Mouse (Mus musculus): Measurements from ENCODE around the gene Gltp. TPM values are rescaled to one million over a fixed set of nuclear protein-coding genes. Genes with fewer than 3 reads are reported as not detected.

The Gltp gene
- polyA plus RNA-seq, 1 experiment from 2014 or later = 26.9 TPM

DNA sequence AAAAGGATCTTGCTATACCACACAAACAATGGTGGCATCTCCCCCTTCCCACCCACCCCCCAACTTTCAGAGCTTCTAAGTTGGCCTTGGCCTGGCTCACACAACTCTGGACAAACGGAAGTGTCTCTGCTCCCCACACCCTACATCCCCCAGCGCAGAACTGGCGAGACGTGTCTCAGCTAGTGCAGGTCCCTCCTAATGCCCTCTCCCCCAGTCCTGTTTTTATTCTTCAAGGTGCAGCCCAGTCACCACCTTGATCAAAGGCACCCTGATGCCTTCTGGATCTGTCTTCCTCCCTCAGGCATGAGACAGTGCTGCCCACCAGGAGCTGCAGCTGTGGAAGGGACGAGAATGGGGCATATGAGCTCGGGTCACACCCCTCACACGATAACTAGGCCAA, 34.5 kb downstream of the Gltp start:
- no peak overlapping the region for H3K9ac ChIP-seq (replicated peaks; ENCODE audit: low read depth, low read length)
- no peak overlapping the region for H3K4me3 ChIP-seq (ENCODE audit: low read depth, low read length)
- H3K4me2 ChIP-seq (ENCODE audit: low read depth, low read length) = no peak overlapping the region
- ATAC-seq (ENCODE audit: low read depth) = no peak
- WGBS = 77% methylated on average over 7 of the region's 7 CpGs
- H3K27me3 ChIP-seq (ENCODE audit: control insufficient read depth, insufficient read depth, low read length) = peaks cover 25% of the 10 kb centered on the region
- no peaks in the 10 kb centered on the region for H3K36me3 ChIP-seq (ENCODE audit: control insufficient read depth, insufficient read depth, low read length)
- H3K4me1 ChIP-seq (ENCODE audit: control insufficient read depth, insufficient read depth, low read length) = 0 out of 2 replicates have a peak, but pooled peaks cover 6% of the 10 kb centered on the region
- H3K9me3 ChIP-seq (ENCODE audit: control insufficient read depth, low read length) = no peaks in the 10 kb centered on the region
- H3K27ac ChIP-seq (ENCODE audit: low read depth, low read length) = no peak overlapping the region

DNA sequence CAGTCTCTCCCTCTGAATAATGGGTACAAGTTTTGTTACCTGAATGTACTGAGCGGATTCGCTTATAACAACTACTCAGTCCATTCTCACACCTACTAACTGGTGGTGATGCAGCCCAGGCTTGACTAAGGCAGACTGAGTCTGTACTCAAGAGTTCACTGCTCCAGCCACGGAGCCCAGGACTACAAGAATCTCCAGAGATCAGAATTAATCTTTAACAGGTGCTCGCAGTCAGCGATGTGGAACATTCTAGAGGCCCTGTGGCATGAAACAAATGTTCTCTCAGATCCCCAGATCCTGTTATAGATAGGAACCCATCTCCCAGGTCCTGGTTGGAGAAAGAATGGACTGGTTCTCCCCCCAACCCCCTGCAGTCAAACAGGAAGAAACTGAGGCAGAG, 35.1 kb downstream of the Gltp start:
- no peak overlapping the region for H3K27ac ChIP-seq (ENCODE audit: low read depth, low read length)
- WGBS = 89% methylated on average over 5 of the region's 5 CpGs
- 0 out of 2 replicates have a peak, but pooled peaks cover 6% of the 10 kb centered on the region for H3K4me1 ChIP-seq (ENCODE audit: control insufficient read depth, insufficient read depth, low read length)
- ATAC-seq (ENCODE audit: low read depth) = no peak
- H3K36me3 ChIP-seq (ENCODE audit: control insufficient read depth, insufficient read depth, low read length) = no peaks in the 10 kb centered on the region
- H3K27me3 ChIP-seq (ENCODE audit: control insufficient read depth, insufficient read depth, low read length) = peaks cover 25% of the 10 kb centered on the region
- no peaks in the 10 kb centered on the region for H3K9me3 ChIP-seq (ENCODE audit: control insufficient read depth, low read length)
- no peak overlapping the region for H3K9ac ChIP-seq (replicated peaks; ENCODE audit: low read depth, low read length)
- no peak overlapping the region for H3K4me3 ChIP-seq (ENCODE audit: low read depth, low read length)
- H3K4me2 ChIP-seq (ENCODE audit: low read depth, low read length) = no peak overlapping the region

DNA sequence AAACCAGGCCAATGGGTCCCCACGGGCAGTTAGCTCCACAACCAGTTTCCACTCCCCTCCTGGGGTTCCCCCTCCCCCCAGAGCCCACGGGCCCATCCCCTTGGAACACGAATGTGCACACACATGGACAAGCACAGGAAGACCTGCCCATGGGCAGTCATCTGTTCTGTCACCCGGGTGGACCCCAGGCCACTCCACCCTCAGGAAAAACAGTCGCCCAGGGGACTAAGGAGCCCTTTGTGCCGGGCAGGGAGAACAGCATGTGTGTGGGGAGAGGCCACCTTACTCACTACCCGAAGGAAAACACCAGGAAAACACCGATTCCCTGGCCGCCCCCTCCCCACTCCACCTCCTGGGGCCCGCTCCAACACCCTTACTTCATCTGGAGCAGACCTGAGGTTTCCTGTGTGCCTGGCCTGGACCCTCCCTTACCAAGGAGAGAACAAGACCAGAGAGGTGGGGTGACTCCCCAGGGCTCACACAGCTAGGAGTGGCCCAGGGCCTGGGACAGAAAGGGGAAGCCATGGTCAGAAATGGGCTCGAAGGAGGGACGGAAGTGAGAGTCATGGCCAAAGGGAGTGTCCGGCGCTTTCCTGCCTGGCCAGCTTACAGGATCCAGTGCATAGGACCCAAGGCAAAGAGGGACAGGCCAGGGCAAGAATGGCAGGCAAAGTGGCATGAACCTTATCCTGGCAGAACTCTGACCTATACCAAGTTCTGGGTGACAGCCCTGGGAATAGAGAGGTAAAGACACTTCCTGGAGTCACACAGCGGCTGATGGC, 36.9 kb downstream of the Gltp start:
- WGBS = 84% methylated on average over 11 of the region's 15 CpGs
- peaks cover 25% of the 10 kb centered on the region for H3K27me3 ChIP-seq (ENCODE audit: control insufficient read depth, insufficient read depth, low read length)
- H3K4me2 ChIP-seq (ENCODE audit: low read depth, low read length) = no peak overlapping the region
- H3K9ac ChIP-seq (replicated peaks; ENCODE audit: low read depth, low read length) = no peak overlapping the region
- no peaks in the 10 kb centered on the region for H3K9me3 ChIP-seq (ENCODE audit: control insufficient read depth, low read length)
- no peak for ATAC-seq (ENCODE audit: low read depth)
- H3K36me3 ChIP-seq (ENCODE audit: control insufficient read depth, insufficient read depth, low read length) = no peaks in the 10 kb centered on the region
- 0 out of 2 replicates have a peak, but pooled peaks cover 6% of the 10 kb centered on the region for H3K4me1 ChIP-seq (ENCODE audit: control insufficient read depth, insufficient read depth, low read length)
- H3K27ac ChIP-seq (ENCODE audit: low read depth, low read length) = no peak overlapping the region
- H3K4me3 ChIP-seq (ENCODE audit: low read depth, low read length) = no peak overlapping the region

DNA sequence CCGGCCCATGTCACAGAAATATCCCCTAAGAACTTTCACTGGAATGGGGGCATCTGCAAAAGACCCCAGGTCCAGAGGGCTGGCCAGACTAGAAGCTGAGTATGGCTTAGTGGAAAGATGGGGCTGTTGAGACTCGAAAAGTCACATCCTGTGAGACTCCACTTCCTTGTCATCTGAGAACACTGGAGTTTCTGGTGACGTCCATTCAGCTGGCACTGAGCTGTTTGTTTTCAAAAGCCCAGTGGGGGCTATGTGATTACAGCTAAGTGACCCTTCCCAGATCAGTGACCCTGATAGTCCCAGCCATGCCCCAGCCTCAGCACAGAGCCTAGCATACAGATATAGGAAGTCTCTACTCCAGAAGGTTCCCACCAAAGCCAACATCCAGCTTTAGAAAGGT, 39.3 kb downstream of the Gltp start:
- H3K27ac ChIP-seq (ENCODE audit: low read depth, low read length) = no peak overlapping the region
- no peak for ATAC-seq (ENCODE audit: low read depth)
- no peaks in the 10 kb centered on the region for H3K36me3 ChIP-seq (ENCODE audit: control insufficient read depth, insufficient read depth, low read length)
- peaks cover 7% of the 10 kb centered on the region for H3K4me1 ChIP-seq (ENCODE audit: control insufficient read depth, insufficient read depth, low read length)
- H3K9me3 ChIP-seq (ENCODE audit: control insufficient read depth, low read length) = no peaks in the 10 kb centered on the region
- H3K27me3 ChIP-seq (ENCODE audit: control insufficient read depth, insufficient read depth, low read length) = peaks cover 7% of the 10 kb centered on the region
- no peak overlapping the region for H3K9ac ChIP-seq (replicated peaks; ENCODE audit: low read depth, low read length)
- H3K4me3 ChIP-seq (ENCODE audit: low read depth, low read length) = no peak overlapping the region
- WGBS = 41% methylated on average over 3 of the region's 3 CpGs
- H3K4me2 ChIP-seq (ENCODE audit: low read depth, low read length) = no peak overlapping the region

DNA sequence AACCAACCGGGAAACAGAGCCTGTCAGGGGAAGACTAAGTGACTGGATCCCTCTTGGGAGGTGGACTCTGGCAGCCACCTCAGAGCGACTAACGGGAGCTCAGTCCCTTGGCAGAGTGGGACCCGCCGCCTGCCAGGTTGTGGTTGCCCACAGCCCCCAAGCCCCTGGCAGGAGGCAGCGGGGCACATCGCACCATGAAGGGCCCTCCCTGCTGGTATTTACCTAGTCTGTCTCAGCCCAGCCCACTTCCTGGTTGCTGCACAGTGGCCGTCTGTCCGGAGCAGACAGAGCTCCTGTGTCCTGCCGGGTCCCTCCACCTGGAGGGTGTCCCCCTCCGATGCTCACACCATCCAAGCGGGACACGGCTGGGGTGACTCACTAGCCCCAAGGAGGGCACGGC, 39.8 kb downstream of the Gltp start:
- H3K27ac ChIP-seq (ENCODE audit: low read depth, low read length) = no peak overlapping the region
- H3K4me3 ChIP-seq (ENCODE audit: low read depth, low read length) = no peak overlapping the region
- H3K36me3 ChIP-seq (ENCODE audit: control insufficient read depth, insufficient read depth, low read length) = no peaks in the 10 kb centered on the region
- H3K4me1 ChIP-seq (ENCODE audit: control insufficient read depth, insufficient read depth, low read length) = peaks cover 7% of the 10 kb centered on the region
- ATAC-seq (ENCODE audit: low read depth) = no peak
- no peaks in the 10 kb centered on the region for H3K9me3 ChIP-seq (ENCODE audit: control insufficient read depth, low read length)
- no peak overlapping the region for H3K4me2 ChIP-seq (ENCODE audit: low read depth, low read length)
- peaks cover 5% of the 10 kb centered on the region; the same call in 1 of the 2 replicates for H3K27me3 ChIP-seq (ENCODE audit: control insufficient read depth, insufficient read depth, low read length)
- no peak overlapping the region for H3K9ac ChIP-seq (replicated peaks; ENCODE audit: low read depth, low read length)
- WGBS = 48% methylated on average over 14 of the region's 14 CpGs

DNA sequence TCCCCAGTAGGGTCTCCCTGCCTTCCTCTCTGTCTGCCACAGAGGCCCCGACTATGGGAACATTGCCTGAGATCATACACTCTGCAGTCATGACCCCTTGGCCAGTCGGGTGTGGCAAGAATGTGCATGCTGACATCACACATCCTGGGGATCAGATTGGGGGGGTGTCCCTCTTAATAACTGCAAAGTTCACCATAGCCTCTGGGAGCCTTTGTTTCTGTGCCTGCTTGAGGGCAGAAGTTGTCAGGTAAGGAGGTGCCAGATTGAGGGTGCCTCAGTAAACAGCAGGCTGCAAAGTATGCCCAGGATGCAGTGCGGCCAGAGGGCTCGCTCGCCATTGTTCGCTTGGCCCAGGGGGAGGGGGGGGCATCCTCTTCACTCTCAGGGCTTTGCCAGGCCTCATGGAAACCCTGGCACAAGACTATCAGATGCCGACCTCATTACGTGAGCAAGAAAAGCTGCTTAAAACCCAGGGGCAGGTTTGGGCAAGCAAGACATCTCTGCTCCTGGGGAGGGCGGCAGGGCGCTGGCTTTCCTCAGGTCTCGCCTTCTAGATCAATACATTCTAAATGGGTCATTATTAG, 42.0 kb downstream of the Gltp start:
- H3K36me3 ChIP-seq (ENCODE audit: control insufficient read depth, insufficient read depth, low read length) = no peaks in the 10 kb centered on the region
- no peak overlapping the region for H3K9ac ChIP-seq (replicated peaks; ENCODE audit: low read depth, low read length)
- H3K4me1 ChIP-seq (ENCODE audit: control insufficient read depth, insufficient read depth, low read length) = peaks cover 7% of the 10 kb centered on the region
- no peak overlapping the region for H3K4me2 ChIP-seq (ENCODE audit: low read depth, low read length)
- no peak for ATAC-seq (ENCODE audit: low read depth)
- no peaks in the 10 kb centered on the region for H3K9me3 ChIP-seq (ENCODE audit: control insufficient read depth, low read length)
- no peak overlapping the region for H3K4me3 ChIP-seq (ENCODE audit: low read depth, low read length)
- no peaks in the 10 kb centered on the region for H3K27me3 ChIP-seq (ENCODE audit: control insufficient read depth, insufficient read depth, low read length)
- 72% methylated on average over 11 of the region's 11 CpGs for WGBS
- no peak overlapping the region for H3K27ac ChIP-seq (ENCODE audit: low read depth, low read length)

DNA sequence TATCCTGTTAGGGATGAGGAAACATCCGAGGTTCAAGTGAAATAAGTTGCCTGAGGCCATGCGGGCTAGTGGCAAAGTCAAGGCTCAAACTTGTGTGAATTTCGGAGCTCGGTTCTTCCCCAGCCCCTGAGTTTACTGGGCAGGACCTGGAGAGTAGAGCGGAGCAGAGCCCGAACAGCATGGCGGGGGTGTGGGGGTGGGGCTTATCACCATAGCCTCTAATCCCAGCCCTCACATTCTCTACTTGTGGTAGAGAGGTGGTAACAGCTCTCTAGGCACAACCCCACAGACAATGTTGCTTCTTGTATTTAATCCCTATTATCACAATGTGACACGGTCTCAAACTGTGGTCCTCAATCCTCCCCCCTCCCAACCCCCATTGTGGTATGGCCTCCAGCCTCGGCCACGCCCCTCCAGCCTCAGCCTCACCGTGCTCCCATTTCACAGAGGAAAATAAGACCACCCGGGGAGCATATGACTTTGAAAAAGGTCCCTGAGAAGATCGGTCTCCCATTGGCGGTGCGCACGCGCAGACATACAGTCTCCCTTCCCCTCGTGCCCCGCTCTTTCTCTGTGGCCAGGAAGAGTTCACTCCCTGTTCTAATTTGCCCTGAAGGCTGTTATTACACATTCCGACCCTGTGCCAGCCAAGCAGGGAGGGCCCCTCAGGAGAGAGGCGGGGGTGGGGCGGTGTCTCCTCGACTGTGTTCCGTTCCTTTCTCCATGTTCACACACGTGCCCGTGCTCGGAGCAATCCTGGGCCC, 43.4 kb downstream of the Gltp start:
- peak; percentile 68; the same call in 1 of the 2 replicates for ATAC-seq (ENCODE audit: low read depth)
- no peaks in the 10 kb centered on the region for H3K36me3 ChIP-seq (ENCODE audit: control insufficient read depth, insufficient read depth, low read length)
- peak overlapping the region; percentile 39; the same call in 1 of the 2 replicates for H3K9ac ChIP-seq (replicated peaks; ENCODE audit: low read depth, low read length)
- H3K27me3 ChIP-seq (ENCODE audit: control insufficient read depth, insufficient read depth, low read length) = no peaks in the 10 kb centered on the region
- peak overlapping the region; percentile 49 for H3K4me2 ChIP-seq (ENCODE audit: low read depth, low read length)
- WGBS = 2% methylated on average over 27 of the region's 27 CpGs
- H3K4me1 ChIP-seq (ENCODE audit: control insufficient read depth, insufficient read depth, low read length) = peaks cover 7% of the 10 kb centered on the region
- H3K4me3 ChIP-seq (ENCODE audit: low read depth, low read length) = peak overlapping the region; percentile 22; the same call in 1 of the 2 replicates
- no peak overlapping the region for H3K27ac ChIP-seq (ENCODE audit: low read depth, low read length)
- no peaks in the 10 kb centered on the region for H3K9me3 ChIP-seq (ENCODE audit: control insufficient read depth, low read length)

DNA sequence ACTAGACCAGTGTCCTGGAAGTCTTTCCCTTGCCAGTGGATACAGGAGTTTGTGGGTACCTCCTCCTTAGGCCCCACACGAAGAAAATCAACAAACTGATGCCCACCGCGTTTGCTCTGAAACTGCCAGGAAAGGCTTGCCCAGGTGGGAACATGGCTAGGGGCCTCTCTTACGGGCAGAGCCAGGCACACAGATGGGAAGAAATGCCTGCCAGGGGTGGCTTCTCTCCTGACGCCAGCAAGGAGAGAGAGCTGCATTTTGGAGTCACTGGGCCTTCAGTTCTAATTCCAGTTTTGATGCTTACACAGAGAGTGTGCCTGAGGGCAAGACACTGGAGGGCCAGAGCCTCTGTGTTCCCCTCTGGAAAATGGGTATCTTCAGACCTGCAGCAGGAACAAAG, 44.9 kb downstream of the Gltp start:
- Histone ChIP-seq H3K9ac (replicated peaks; ENCODE audit: low read depth, low read length) (no peak overlapping the region), H3K9me3 (ENCODE audit: control insufficient read depth, low read length) (no peaks in the 10 kb centered on the region), H3K4me1 (ENCODE audit: control insufficient read depth, insufficient read depth, low read length) (peaks cover 7% of the 10 kb centered on the region), H3K36me3 (ENCODE audit: control insufficient read depth, insufficient read depth, low read length) (no peaks in the 10 kb centered on the region), H3K4me2 (ENCODE audit: low read depth, low read length) (no peak overlapping the region), H3K4me3 (ENCODE audit: low read depth, low read length) (no peak overlapping the region), H3K27me3 (ENCODE audit: control insufficient read depth, insufficient read depth, low read length) (no peaks in the 10 kb centered on the region), H3K27ac (ENCODE audit: low read depth, low read length) (no peak overlapping the region)
- WGBS = 91% methylated on average over 5 of the region's 5 CpGs
- ATAC-seq (ENCODE audit: low read depth) = no peak

DNA sequence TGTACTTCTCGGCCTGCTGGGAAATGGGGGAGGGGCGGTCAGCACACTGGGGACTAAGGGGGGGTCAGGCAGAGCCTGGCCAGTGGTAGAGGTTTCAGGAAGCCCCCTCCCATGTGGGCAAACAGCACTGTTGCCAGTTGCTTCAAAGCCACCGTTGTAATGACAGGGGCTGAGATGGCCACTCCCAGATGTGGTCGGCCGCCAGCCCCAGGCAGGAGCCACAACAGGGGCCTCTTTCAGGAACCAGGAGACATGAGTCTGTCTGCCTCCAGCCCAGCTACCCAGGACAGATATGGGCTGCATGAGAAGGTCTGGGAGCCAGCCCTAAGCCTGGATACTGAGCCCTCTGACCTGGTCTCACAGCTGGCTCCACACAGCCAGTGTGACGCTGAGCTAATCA, 45.9 kb downstream of the Gltp start:
- Histone ChIP-seq H3K36me3 (ENCODE audit: control insufficient read depth, insufficient read depth, low read length) (no peaks in the 10 kb centered on the region), H3K9ac (replicated peaks; ENCODE audit: low read depth, low read length) (no peak overlapping the region), H3K4me2 (ENCODE audit: low read depth, low read length) (no peak overlapping the region), H3K27me3 (ENCODE audit: control insufficient read depth, insufficient read depth, low read length) (no peaks in the 10 kb centered on the region), H3K27ac (ENCODE audit: low read depth, low read length) (no peak overlapping the region), H3K9me3 (ENCODE audit: control insufficient read depth, low read length) (no peaks in the 10 kb centered on the region), H3K4me1 (ENCODE audit: control insufficient read depth, insufficient read depth, low read length) (peaks cover 7% of the 10 kb centered on the region), H3K4me3 (ENCODE audit: low read depth, low read length) (no peak overlapping the region)
- WGBS = 55% methylated on average over 6 of the region's 6 CpGs
- ATAC-seq (ENCODE audit: low read depth) = no peak

Measured in neural tube, embryonic 14.5 days (tissue).